Mouse (Mus musculus) ES-CJ7 (cell line): ENCODE measurements at regions not wholly inside any gene's neighbourhood (a gene's known extent, or its start where the extent isn't known, plus 50 kb on each side); places are given as distances from the start of the nearest gene placed in this dataset.

Experiments
- DNase-seq: peaks from one replicate; pipeline ENCODE4 v3.0.0; 2011; ENCODE audit warnings: low read depth, low spot score

- DNase-seq: no peak
Observed at GRCm38 (mm10) chr14:101267536-101267935, 67.4 kb upstream of the Prr30 start.
